Mouse (Mus musculus): Measurements from ENCODE around the gene Spem2. TPM values are rescaled to one million over a fixed set of nuclear protein-coding genes. Genes with fewer than 3 reads are reported as not detected.

Spem2 gene
- not detected in 4 replicates for total RNA-seq (2023; ENCODE audit: inconsistent age)

GRCm38 (mm10) chr11:69818365-69818764, at the start of gene Spem2:
Spem2 (minus strand) TSS chr11:69818465.

GRCm38 (mm10) chr11:69858113-69858998, 40.1 kb upstream of the Spem2 start, which contains the start of gene Tnk1:
Tnk1 (minus strand) TSS chr11:69858730.

GRCm38 (mm10) chr11:69846198-69846680, 28.0 kb upstream of the Spem2 start, which contains the start of gene Plscr3:
Plscr3 (plus strand) TSS chr11:69846376.

GRCm38 (mm10) chr11:69837952-69838713, 19.9 kb upstream of the Spem2 start, which contains the start of gene Tmem256:
Tmem256 (plus strand) TSS chr11:69838514.

GRCm38 (mm10) chr11:69837604-69837951, 19.3 kb upstream of the Spem2 start, which contains the start of gene Nlgn2:
Nlgn2 (minus strand) TSS chr11:69837784.

GRCm38 (mm10) chr11:69822080-69822479, 3.8 kb upstream of the Spem2 start, which contains the start of gene Spem1:
Spem1 (minus strand) TSS chr11:69822180.

GRCm38 (mm10) chr11:69815155-69815554, 3.1 kb downstream of the Spem2 start, which contains the start of gene Gm39566:
Gm39566 (minus strand) TSS chr11:69815298.

GRCm38 (mm10) chr11:69804972-69805909, 13.0 kb downstream of the Spem2 start, which contains the start of gene Tmem102:
Tmem102 (minus strand) TSS chr11:69805624.

GRCm38 (mm10) chr11:69801379-69801977, 16.8 kb downstream of the Spem2 start, which contains the start of gene Fgf11:
Fgf11 (minus strand) TSS chr11:69801857.

GRCm38 (mm10) chr11:69795168-69795982, 22.9 kb downstream of the Spem2 start, which contains the start of gene Chrnb1:
Chrnb1 (minus strand) TSS chr11:69795943.

Other genes with a start within 250 kb of the Spem2 start
- gene Wrap53, start 238.2 kb downstream of the Spem2 start, total RNA-seq (2023; ENCODE audit: inconsistent age) = 11.6 to 16.8 TPM (median 11.9 TPM) in 4 replicates
- gene Trp53, start 238.1 kb downstream of the Spem2 start, total RNA-seq (2023; ENCODE audit: inconsistent age) = 130 to 136 TPM (median 131 TPM) in 4 replicates
- 0.33 TPM in 1 of 4 replicates, not detected in the others for gene Atp1b2, start 212.5 kb downstream of the Spem2 start, total RNA-seq (2023; ENCODE audit: inconsistent age)
- gene Shbg, start 200.6 kb downstream of the Spem2 start, total RNA-seq (2023; ENCODE audit: inconsistent age) = not detected in 4 replicates
- not detected in 4 replicates for gene Sat2, start 196.4 kb downstream of the Spem2 start, total RNA-seq (2023; ENCODE audit: inconsistent age)
- 76.8 to 83.1 TPM (median 77.8 TPM) in 4 replicates for gene Fxr2, start 185.5 kb downstream of the Spem2 start, total RNA-seq (2023; ENCODE audit: inconsistent age)
- 0.84 TPM in 1 of 4 replicates, not detected in the others for gene Sox15, start 163.2 kb downstream of the Spem2 start, total RNA-seq (2023; ENCODE audit: inconsistent age)
- gene Mpdu1, start 155.8 kb downstream of the Spem2 start, total RNA-seq (2023; ENCODE audit: inconsistent age) = 58.0 to 71.6 TPM (median 63.0 TPM) in 4 replicates
- gene Cd68, start 152.3 kb downstream of the Spem2 start, total RNA-seq (2023; ENCODE audit: inconsistent age) = 11.8 to 14.7 TPM (median 12.5 TPM) in 4 replicates
- 670 to 697 TPM (median 692 TPM) in 4 replicates for gene Eif4a1, start 146.0 kb downstream of the Spem2 start, total RNA-seq (2023; ENCODE audit: inconsistent age)
- 108 to 153 TPM (median 136 TPM) in 4 replicates for gene Senp3, start 136.4 kb downstream of the Spem2 start, total RNA-seq (2023; ENCODE audit: inconsistent age)
- gene Tnfsf13, start 132.7 kb downstream of the Spem2 start, total RNA-seq (2023; ENCODE audit: inconsistent age) = 0.32 TPM in 1 of 4 replicates, not detected in the others
- gene Tnfsf12, start 122.6 kb downstream of the Spem2 start, total RNA-seq (2023; ENCODE audit: inconsistent age) = 0.51 TPM in 1 of 4 replicates, not detected in the others
- 0.45 to 0.78 TPM in 2 of 4 replicates, not detected in the others for gene Tnfsfm13, start 122.4 kb downstream of the Spem2 start, total RNA-seq (2023; ENCODE audit: inconsistent age)
- 231 to 244 TPM (median 242 TPM) in 4 replicates for gene Polr2a, start 59.8 kb downstream of the Spem2 start, total RNA-seq (2023; ENCODE audit: inconsistent age)
- gene Slc35g3, start 56.5 kb downstream of the Spem2 start, total RNA-seq (2023; ENCODE audit: inconsistent age) = not detected in 4 replicates
- 52.3 to 57.6 TPM (median 54.5 TPM) in 4 replicates for gene Zbtb4, start 52.6 kb downstream of the Spem2 start, total RNA-seq (2023; ENCODE audit: inconsistent age)
- gene Chrnb1, start 22.5 kb downstream of the Spem2 start, total RNA-seq (2023; ENCODE audit: inconsistent age) = 8.3 to 11.3 TPM (median 10.1 TPM) in 4 replicates
- 0.16 to 0.27 TPM in 2 of 4 replicates, not detected in the others for gene Fgf11, start 16.6 kb downstream of the Spem2 start, total RNA-seq (2023; ENCODE audit: inconsistent age)
- gene Tmem102, start 12.8 kb downstream of the Spem2 start, total RNA-seq (2023; ENCODE audit: inconsistent age) = not detected in 4 replicates
- gene Gm39566, start 3.2 kb downstream of the Spem2 start, total RNA-seq (2023; ENCODE audit: inconsistent age) = not detected in 4 replicates
- not detected in 4 replicates for gene Spem1, start 3.7 kb upstream of the Spem2 start, total RNA-seq (2023; ENCODE audit: inconsistent age)
- 0.24 to 1.3 TPM (median 0.59 TPM) in 4 replicates for gene Nlgn2, start 19.3 kb upstream of the Spem2 start, total RNA-seq (2023; ENCODE audit: inconsistent age)
- gene Tmem256, start 20.0 kb upstream of the Spem2 start, total RNA-seq (2023; ENCODE audit: inconsistent age) = 30.9 to 38.6 TPM (median 37.0 TPM) in 4 replicates
- gene Plscr3, start 27.9 kb upstream of the Spem2 start, total RNA-seq (2023; ENCODE audit: inconsistent age) = 9.8 to 13.0 TPM (median 11.5 TPM) in 4 replicates
- not detected in 4 replicates for gene Tnk1, start 40.3 kb upstream of the Spem2 start, total RNA-seq (2023; ENCODE audit: inconsistent age)
- not detected in 4 replicates for gene Tmem95, start 59.6 kb upstream of the Spem2 start, total RNA-seq (2023; ENCODE audit: inconsistent age)
- 1.8 to 2.3 TPM (median 2.0 TPM) in 4 replicates for gene Kctd11, start 62.9 kb upstream of the Spem2 start, total RNA-seq (2023; ENCODE audit: inconsistent age)
- gene Acap1, start 77.1 kb upstream of the Spem2 start, total RNA-seq (2023; ENCODE audit: inconsistent age) = 477 to 556 TPM (median 497 TPM) in 4 replicates
- 2.1 to 2.7 TPM (median 2.3 TPM) in 4 replicates for gene 2810408A11Rik, start 82.5 kb upstream of the Spem2 start, total RNA-seq (2023; ENCODE audit: inconsistent age)
- 55.7 to 74.4 TPM (median 62.8 TPM) in 4 replicates for gene Neurl4, start 82.6 kb upstream of the Spem2 start, total RNA-seq (2023; ENCODE audit: inconsistent age)
- 138 to 159 TPM (median 142 TPM) in 4 replicates for gene Gps2, start 95.4 kb upstream of the Spem2 start, total RNA-seq (2023; ENCODE audit: inconsistent age)
- gene Eif5a, start 103.5 kb upstream of the Spem2 start, total RNA-seq (2023; ENCODE audit: inconsistent age) = 362 to 387 TPM (median 377 TPM) in 4 replicates
- gene Ybx2, start 117.3 kb upstream of the Spem2 start, total RNA-seq (2023; ENCODE audit: inconsistent age) = not detected in 4 replicates
- gene Slc2a4, start 129.7 kb upstream of the Spem2 start, total RNA-seq (2023; ENCODE audit: inconsistent age) = not detected in 4 replicates
- gene Cldn7, start 146.3 kb upstream of the Spem2 start, total RNA-seq (2023; ENCODE audit: inconsistent age) = not detected in 4 replicates
- 103 to 123 TPM (median 108 TPM) in 4 replicates for gene Ctdnep1, start 162.7 kb upstream of the Spem2 start, total RNA-seq (2023; ENCODE audit: inconsistent age)
- 34.4 to 62.8 TPM (median 46.7 TPM) in 4 replicates for gene Elp5, start 164.1 kb upstream of the Spem2 start, total RNA-seq (2023; ENCODE audit: inconsistent age)
- gene Gabarap, start 172.7 kb upstream of the Spem2 start, total RNA-seq (2023; ENCODE audit: inconsistent age) = 311 to 355 TPM (median 331 TPM) in 4 replicates
- gene Phf23, start 177.3 kb upstream of the Spem2 start, total RNA-seq (2023; ENCODE audit: inconsistent age) = 52.7 to 62.9 TPM (median 56.6 TPM) in 4 replicates
- gene Dvl2, start 182.1 kb upstream of the Spem2 start, total RNA-seq (2023; ENCODE audit: inconsistent age) = 48.4 to 53.5 TPM (median 51.0 TPM) in 4 replicates
- 53.0 to 60.7 TPM (median 59.3 TPM) in 4 replicates for gene Acadvl, start 196.9 kb upstream of the Spem2 start, total RNA-seq (2023; ENCODE audit: inconsistent age)
- gene Dlg4, start 198.5 kb upstream of the Spem2 start, total RNA-seq (2023; ENCODE audit: inconsistent age) = 3.5 to 5.4 TPM (median 4.2 TPM) in 4 replicates
- gene Asgr1, start 235.6 kb upstream of the Spem2 start, total RNA-seq (2023; ENCODE audit: inconsistent age) = not detected in 4 replicates

Data from B cell, adult (primary cell).